Mouse (Mus musculus): ENCODE results near the gene Zfp692. TPM values are rescaled to one million over a fixed set of nuclear protein-coding genes. Genes with fewer than 3 reads are reported as not detected.

Gene Zfp692
- polyA plus RNA-seq, 1 experiment = 21.1 TPM

DNA sequence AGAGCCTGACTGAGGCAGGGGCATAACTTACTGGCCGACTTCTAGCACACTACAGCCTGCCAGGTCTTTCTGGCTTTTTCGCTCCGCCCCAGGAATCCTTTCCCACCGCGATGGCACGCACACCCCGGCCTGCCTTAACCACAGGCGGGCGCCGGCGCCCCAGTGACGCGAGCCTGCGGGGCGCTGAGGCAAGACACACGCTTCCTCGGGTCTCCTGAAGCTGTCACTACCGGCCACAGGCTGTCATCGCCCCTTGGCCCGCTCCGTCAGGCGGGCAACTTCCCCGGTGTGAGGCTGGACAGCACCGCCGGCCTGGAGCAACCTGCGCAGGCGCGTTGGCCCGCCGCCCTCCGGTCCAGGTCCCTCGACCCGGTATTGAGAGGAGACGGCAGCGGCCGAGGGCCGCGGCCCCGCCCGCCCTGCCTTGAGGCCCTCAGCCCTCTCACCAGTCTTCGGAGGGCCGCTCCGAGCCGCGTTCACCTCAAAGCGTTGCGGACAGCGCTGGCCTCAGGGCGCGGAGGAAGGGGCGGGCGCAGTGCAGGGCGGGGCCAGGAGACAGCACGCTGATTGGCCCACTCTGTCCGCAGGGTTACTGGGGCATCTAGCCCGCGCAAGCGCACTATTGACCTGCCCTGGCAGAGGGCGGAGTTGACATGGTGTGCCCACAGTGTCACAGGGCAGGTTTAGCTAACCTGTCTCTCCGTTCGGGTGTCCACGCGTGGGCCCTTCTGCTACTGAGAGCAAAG, 16.1 kb downstream of the Zfp692 start:
- Histone ChIP-seq H3K27me3 (ENCODE audit: control insufficient read depth, insufficient read depth, low read length, poor library complexity, severe bottlenecking) (no peaks in the 10 kb centered on the region), H3K36me3 (ENCODE audit: control insufficient read depth, insufficient read depth, low read length, poor library complexity, severe bottlenecking) (peaks cover 4% of the 10 kb centered on the region), H3K27ac (ENCODE audit: insufficient read depth, low read length) (no peak overlapping the region), H3K4me3 (ENCODE audit: low read depth, low read length) (peak overlapping the region; percentile 80), H3K9me3 (replicated peaks; ENCODE audit: control insufficient read depth, insufficient read depth, low read length, poor library complexity, severe bottlenecking) (no peaks in the 10 kb centered on the region), H3K9ac (ENCODE audit: low read depth, poor library complexity, severe bottlenecking) (peak overlapping the region; percentile 41), H3K4me1 (ENCODE audit: control insufficient read depth, insufficient read depth, low read length) (no peaks in the 10 kb centered on the region)
- no peak for TF ChIP-seq EP300 (IDR thresholded peaks at IDR 0.05; ENCODE audit: insufficient read depth, low read depth, low read length)
- peak; percentile 47 for TF ChIP-seq POLR2A (IDR thresholded peaks at IDR 0.05; ENCODE audit: insufficient read depth, low read length)
- no peak for TF ChIP-seq CTCF (IDR thresholded peaks at IDR 0.05; ENCODE audit: low read depth, low read length)

DNA sequence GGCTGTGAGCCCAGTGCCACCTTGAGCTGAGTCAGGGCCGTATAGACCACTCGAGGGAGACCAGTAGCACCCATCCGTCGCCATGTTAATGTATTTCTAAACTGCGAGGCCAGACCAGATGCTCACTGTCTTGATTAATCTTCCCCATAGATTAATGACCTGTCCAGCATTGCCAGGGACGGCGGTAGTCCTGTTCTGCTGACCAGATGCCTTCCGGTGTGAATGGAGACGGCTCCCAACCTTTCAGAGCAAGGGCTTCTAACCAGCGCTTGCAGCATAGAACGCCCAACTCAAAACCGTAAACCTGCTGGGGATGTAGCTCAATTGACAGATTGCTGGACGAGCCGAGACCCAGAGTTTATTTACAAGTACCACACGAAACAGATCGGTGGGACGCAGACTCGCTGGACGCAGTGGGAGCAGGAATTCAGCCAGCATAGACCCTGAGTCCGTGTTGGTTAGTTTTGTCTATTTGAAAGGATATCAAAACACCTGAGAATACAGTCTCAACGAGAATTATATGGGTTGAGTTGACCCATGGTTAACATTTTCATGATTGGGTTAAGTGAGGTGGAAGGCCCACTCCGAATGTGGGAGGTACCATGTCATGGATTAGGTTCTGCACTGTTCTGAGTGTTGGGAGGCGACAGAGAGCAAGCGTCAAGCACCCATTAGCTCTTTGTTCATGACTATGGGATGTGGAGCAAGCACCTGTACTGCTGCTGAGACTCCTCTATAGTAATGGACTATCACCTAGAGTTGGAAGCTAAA, 16.9 kb downstream of the Zfp692 start:
- TF ChIP-seq CTCF (IDR thresholded peaks at IDR 0.05; ENCODE audit: low read depth, low read length) = no peak
- H3K4me3 ChIP-seq (ENCODE audit: low read depth, low read length) = peak overlapping the region; percentile 80
- no peaks in the 10 kb centered on the region for H3K4me1 ChIP-seq (ENCODE audit: control insufficient read depth, insufficient read depth, low read length)
- peak overlapping the region; percentile 41 for H3K9ac ChIP-seq (ENCODE audit: low read depth, poor library complexity, severe bottlenecking)
- H3K9me3 ChIP-seq (replicated peaks; ENCODE audit: control insufficient read depth, insufficient read depth, low read length, poor library complexity, severe bottlenecking) = no peaks in the 10 kb centered on the region
- H3K36me3 ChIP-seq (ENCODE audit: control insufficient read depth, insufficient read depth, low read length, poor library complexity, severe bottlenecking) = peaks cover 4% of the 10 kb centered on the region
- H3K27me3 ChIP-seq (ENCODE audit: control insufficient read depth, insufficient read depth, low read length, poor library complexity, severe bottlenecking) = no peaks in the 10 kb centered on the region
- no peak overlapping the region for H3K27ac ChIP-seq (ENCODE audit: insufficient read depth, low read length)

DNA sequence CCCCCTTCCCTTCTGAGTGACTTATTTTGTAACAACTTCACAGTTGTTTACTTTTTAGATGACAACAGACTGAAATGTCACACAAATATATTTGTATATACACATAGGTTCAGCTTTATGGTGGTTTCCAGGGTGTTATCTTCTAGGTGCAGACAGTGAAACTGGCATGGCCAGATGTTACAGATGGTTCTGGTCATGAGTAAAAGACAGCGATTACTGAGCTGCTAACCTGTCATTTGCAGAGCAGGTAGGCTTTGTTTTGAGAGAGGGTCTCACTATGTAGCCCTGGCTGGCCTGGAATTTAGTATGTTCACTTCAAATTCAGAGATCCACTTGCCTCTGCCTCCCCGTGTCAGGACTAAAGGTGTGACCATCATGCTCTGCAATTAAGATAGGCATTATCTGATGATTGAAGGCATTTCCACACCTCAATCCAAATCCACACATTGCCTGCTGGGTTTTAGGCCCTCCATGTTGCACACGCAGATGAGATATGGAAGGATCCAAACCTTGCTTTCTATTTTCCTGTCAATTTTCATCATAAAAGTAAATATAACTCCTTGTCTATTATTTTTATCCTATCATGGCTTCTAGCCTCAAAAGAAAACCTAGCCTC, 17.9 kb downstream of the Zfp692 start:
- Histone ChIP-seq H3K27me3 (ENCODE audit: control insufficient read depth, insufficient read depth, low read length, poor library complexity, severe bottlenecking) (no peaks in the 10 kb centered on the region), H3K9ac (ENCODE audit: low read depth, poor library complexity, severe bottlenecking) (no peak overlapping the region), H3K4me1 (ENCODE audit: control insufficient read depth, insufficient read depth, low read length) (no peaks in the 10 kb centered on the region), H3K4me3 (ENCODE audit: low read depth, low read length) (no peak overlapping the region), H3K36me3 (ENCODE audit: control insufficient read depth, insufficient read depth, low read length, poor library complexity, severe bottlenecking) (peaks cover 4% of the 10 kb centered on the region), H3K9me3 (replicated peaks; ENCODE audit: control insufficient read depth, insufficient read depth, low read length, poor library complexity, severe bottlenecking) (no peaks in the 10 kb centered on the region), H3K27ac (ENCODE audit: insufficient read depth, low read length) (no peak overlapping the region)
- TF ChIP-seq POLR2A (IDR thresholded peaks at IDR 0.05; ENCODE audit: insufficient read depth, low read length) (no peak), CTCF (IDR thresholded peaks at IDR 0.05; ENCODE audit: low read depth, low read length) (no peak), EP300 (IDR thresholded peaks at IDR 0.05; ENCODE audit: insufficient read depth, low read depth, low read length) (no peak)

DNA sequence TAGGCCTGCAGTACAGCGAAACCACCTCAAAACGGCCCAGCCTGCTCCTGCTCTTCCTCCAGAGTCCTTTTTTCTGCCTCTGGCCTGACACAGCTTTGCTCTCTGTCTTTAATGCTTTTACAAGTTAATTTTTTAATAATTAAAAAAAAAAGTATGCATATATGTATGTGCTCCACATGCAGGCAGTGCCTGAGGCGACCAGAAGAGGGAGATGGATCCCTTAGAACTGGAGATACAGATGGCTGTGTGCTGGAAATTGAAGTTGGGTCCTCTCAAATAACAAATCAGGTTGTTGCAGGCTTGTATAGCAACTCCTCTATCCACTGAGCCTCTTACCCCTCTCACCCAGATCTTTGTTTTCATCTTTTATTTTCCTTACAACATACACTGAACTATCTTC, 19.9 kb downstream of the Zfp692 start:
- no peaks in the 10 kb centered on the region for H3K27me3 ChIP-seq (ENCODE audit: control insufficient read depth, insufficient read depth, low read length, poor library complexity, severe bottlenecking)
- H3K9ac ChIP-seq (ENCODE audit: low read depth, poor library complexity, severe bottlenecking) = no peak overlapping the region
- H3K4me1 ChIP-seq (ENCODE audit: control insufficient read depth, insufficient read depth, low read length) = no peaks in the 10 kb centered on the region
- TF ChIP-seq CTCF (IDR thresholded peaks at IDR 0.05; ENCODE audit: low read depth, low read length) (no peak), POLR2A (IDR thresholded peaks at IDR 0.05; ENCODE audit: insufficient read depth, low read length) (no peak), EP300 (IDR thresholded peaks at IDR 0.05; ENCODE audit: insufficient read depth, low read depth, low read length) (no peak)
- peaks cover 4% of the 10 kb centered on the region for H3K36me3 ChIP-seq (ENCODE audit: control insufficient read depth, insufficient read depth, low read length, poor library complexity, severe bottlenecking)
- no peaks in the 10 kb centered on the region for H3K9me3 ChIP-seq (replicated peaks; ENCODE audit: control insufficient read depth, insufficient read depth, low read length, poor library complexity, severe bottlenecking)
- H3K4me3 ChIP-seq (ENCODE audit: low read depth, low read length) = no peak overlapping the region
- H3K27ac ChIP-seq (ENCODE audit: insufficient read depth, low read length) = no peak overlapping the region

DNA sequence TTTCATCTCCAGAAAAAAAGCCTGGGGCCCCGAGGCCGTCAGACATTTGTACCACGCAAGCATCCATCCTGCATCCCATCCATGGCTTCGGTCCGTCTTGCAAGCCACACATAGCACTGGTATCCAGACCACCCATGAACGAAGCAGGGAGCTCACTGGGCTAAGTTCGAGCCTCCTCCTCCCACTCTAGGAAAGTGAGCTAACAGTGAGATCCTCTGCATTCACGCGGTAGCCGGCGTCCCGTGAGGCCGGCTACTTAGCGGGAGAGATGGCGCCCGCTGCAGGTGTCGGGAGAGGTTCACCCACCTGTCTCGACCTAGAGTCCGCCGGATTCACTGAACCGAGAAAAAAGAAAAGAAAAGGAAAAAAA, 23.0 kb downstream of the Zfp692 start:
- Histone ChIP-seq H3K27ac (ENCODE audit: insufficient read depth, low read length) (0 out of 2 replicates have a peak overlapping the region, but pooled peaks have one; percentile 13), H3K4me1 (ENCODE audit: control insufficient read depth, insufficient read depth, low read length) (no peaks in the 10 kb centered on the region), H3K9me3 (replicated peaks; ENCODE audit: control insufficient read depth, insufficient read depth, low read length, poor library complexity, severe bottlenecking) (no peaks in the 10 kb centered on the region), H3K27me3 (ENCODE audit: control insufficient read depth, insufficient read depth, low read length, poor library complexity, severe bottlenecking) (no peaks in the 10 kb centered on the region), H3K36me3 (ENCODE audit: control insufficient read depth, insufficient read depth, low read length, poor library complexity, severe bottlenecking) (peaks cover 11% of the 10 kb centered on the region), H3K9ac (ENCODE audit: low read depth, poor library complexity, severe bottlenecking) (peak overlapping the region; percentile 85), H3K4me3 (ENCODE audit: low read depth, low read length) (peak overlapping the region; percentile 99)
- TF ChIP-seq EP300 (IDR thresholded peaks at IDR 0.05; ENCODE audit: insufficient read depth, low read depth, low read length) = no peak
- no peak for TF ChIP-seq CTCF (IDR thresholded peaks at IDR 0.05; ENCODE audit: low read depth, low read length)
- no peak for TF ChIP-seq POLR2A (IDR thresholded peaks at IDR 0.05; ENCODE audit: insufficient read depth, low read length)

All from ES-Bruce4 (cell line).